Mouse (Mus musculus): Measurements from ENCODE around the gene Tulp1. TPM values are rescaled to one million over a fixed set of nuclear protein-coding genes. Genes with fewer than 3 reads are reported as not detected.

Tulp1 gene
- polyA plus RNA-seq, 1 experiment: 1.7 TPM

DNA sequence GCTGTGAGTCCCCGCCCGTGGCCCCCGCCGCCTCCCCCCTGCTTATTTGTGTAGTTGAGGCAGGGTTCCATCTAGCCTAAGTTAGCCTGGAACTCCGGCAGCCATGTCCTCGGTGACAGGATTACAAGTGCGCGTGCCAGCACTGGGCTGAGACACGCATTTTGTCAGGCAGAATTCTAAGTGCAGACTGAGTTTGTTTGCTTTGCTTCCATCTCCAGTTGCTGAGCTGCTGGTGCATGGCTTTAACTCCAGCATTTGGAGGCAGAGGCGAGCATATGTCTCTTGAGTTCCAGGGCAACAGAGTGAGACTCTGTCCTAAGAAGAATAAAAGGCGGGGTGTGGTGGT, 51.2 kb downstream of the Tulp1 start:
- DNase-seq (ENCODE audit: low read depth): no peak

DNA sequence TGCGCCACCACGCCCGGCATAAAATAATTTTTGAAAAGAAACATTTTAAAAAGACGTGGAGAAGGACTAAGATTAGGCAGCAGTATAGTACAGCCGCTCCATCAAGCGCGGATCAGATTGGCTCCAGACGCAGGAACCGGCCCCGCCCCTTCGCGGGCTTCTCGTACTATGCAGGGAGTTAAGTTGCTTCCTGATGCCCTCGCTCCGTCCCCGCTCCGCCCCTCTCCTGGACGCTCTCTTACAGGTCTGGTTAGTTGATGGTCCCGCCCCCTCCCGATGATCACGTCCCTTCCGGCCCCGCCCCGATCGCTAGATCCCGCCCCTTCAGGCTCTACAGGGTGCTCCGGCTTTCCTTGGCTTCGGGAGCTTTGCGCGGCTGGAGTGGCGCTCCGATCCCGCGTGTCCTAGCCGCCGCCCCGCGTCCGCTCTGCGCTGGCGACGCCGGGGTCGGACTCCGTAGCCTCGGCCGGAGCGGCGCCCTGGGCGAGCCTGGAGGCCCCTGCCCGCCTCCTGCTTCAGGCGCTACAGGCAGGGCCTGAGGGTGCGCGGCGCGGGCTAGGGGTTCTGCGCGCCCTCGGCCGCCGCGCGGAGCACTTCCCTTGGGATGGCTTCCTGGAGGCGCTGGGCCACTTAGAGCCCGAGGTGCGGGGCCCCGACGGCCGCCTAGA, 51.7 kb downstream of the Tulp1 start, which contains the start of gene Fance:
Gene Fance, plus strand, starts transcription at position 308 of the 668 bp plus-strand sequence.
- peak; percentile 85 for DNase-seq (ENCODE audit: low read depth)

DNA sequence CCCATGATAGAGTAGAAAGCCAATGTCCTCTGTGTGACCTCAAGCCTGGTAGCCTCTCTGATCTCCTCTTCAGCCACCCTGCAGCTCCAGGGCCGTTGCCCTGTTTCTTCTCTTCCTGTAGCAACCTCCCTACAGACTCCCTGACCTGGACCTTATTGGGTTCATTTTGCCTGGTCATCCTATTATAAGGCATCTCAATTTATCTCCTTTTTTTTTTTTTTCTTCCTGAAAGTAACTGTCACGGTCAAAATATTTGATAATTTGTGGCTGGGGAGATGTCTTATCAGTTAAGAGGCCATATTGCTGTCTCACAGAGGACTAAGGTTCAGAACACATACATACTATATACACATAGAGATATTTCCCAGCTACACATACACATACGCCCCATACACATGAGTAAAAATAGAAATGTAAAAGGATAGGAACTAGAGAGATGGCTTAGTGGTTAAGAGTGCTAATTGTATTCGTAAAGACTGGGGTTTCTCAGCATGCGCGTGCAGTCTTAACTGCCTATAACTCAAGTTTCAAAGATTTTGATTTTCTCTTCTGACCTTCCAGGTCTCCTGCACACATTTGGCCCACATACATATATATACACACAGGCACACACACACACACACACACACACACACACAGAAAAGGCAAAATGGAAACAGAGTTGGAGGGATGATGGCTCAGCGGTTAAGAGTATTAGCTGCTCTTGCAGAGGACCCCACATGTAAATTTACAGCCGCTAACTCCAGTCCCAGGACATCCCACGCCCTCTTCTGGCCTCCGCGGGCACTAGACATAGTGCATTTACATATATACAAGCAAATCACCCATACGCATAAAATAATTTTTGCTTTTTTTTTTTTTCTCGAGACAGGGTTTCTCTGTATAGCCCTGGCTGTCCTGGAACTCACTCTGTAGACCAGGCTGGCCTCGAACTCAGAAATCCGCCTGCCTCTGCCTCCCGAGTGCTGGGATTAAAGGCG, 52.5 kb downstream of the Tulp1 start:
- no peak for DNase-seq (ENCODE audit: low read depth)

DNA sequence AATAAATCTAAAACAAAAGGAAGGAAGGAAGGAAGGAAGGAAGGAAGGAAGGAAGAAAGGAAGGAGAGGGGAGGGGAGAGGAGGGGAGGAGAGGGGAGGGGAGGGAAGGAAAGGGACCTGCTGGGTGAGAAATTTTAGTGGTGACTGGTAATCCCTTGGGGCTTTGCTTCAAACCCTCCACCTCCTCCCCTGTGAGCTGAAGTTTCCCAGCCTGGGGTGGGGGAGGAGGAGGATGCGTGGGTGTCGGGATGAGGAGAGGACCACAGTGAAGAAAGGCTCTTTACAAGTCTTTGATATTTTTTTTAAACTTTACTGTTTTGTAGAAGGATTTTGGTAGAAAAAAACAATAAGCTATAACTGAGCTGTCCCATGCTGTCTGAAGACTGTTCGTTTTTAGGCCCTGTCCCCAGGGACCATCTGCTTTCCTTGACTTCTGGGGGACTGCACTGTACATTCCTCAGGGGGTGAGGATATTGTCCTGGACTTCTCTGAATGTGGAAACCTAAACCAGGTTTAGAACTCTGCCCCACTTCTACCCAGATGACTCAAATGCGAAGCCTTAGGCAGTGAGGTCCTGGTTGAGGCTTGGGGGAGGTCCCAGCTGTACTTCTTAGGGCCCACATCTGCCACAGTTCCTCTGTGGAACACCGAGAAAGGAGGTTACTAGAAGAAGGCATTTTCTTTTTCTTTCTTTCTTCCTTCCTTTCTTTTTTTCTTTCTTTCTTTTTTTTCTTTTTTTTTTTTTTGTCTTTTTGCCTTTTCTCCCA, 53.5 kb downstream of the Tulp1 start:
- no peak for DNase-seq (ENCODE audit: low read depth)

DNA sequence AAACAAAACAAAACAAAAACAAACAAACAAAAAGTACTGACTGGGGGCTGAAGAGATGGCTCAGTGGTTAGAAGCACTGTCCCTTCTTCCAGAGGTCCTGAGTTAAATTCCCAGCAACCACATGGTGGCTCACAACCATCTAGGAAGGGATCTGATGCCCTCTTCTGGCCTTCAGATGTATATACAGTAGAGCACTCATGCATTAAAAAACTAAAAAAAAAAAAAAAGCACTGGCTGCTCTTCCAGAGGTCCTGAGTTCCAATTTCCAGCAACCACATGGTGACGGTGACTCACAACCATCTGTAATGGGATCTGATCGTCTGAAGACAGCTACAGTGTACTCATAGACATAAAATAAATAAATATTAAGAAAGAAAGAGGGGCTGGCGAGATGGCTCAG, 54.2 kb downstream of the Tulp1 start:
- DNase-seq (ENCODE audit: low read depth): no peak

DNA sequence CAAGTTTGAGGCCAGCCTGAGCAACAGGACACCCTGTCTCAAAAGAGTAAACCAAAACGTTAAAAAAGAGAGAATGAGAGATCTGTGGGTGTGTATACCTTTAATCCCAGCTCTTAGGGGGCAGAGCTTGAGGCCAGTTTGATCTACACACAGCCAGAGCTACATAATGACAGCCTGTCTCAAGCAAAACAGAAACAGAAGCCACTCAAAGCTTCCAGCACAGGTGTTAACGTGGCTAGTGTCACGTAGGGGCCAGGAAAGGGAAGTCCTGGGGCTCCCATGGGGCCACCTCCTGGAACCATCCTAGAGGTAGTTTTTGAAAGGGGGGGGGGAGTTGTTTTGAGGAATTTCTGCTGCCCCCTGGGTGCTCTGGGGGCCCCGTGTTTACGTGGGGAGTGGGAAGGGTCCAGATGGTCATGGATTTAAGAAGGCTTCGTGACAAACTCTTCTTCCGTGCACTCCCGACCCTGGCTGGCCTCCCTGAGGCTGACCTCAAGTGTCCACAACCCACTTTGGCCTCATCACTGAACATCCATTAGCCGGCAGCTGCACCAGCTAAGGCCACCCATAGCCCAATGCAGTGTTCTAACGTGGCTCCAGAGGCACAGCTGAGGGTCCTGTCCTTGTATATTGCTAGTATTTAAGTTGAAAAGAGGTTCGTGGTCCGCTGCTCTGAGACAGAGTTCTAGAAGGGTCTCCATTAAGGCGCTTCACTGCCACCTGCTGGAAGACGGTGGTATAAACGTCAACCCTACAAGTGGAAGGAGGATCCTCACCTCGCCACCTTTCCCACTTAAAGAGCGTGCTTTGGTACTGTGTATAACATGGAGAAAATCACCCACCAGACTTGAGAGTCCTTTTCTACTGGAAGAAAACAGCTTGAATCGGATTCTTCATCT, 56.5 kb downstream of the Tulp1 start:
- DNase-seq (ENCODE audit: low read depth): no peak

DNA sequence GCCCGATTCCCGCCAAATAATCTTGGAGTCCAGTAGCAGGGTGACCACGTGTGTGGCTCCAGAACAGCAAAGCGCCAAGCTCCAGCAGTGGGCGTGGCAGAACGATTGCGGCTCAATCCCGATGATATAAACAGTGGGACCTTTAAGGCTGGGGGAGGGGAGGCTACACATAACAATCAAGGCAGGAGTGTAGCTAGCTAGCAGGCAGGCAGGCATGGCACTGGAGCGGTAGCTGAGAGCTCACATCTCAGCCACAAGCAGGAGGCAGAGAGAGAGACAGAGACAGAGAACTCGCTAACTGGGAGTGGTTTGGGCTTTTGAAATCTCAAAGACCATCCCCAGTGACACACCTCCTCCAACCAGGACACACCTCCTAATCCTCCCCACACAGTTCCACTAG, 59.9 kb downstream of the Tulp1 start:
- DNase-seq (ENCODE audit: low read depth): no peak

Other genes with a start within 250 kb of the Tulp1 start
- 2.1 and 2.6 TPM in 2 replicates for gene Scube3, start 223.1 kb downstream of the Tulp1 start, polyA plus RNA-seq (2012; rRNA removed)
- 81.9 and 85.8 TPM in 2 replicates for gene Zfp523, start 188.1 kb downstream of the Tulp1 start, polyA plus RNA-seq (2012; rRNA removed)
- 11.6 and 15.3 TPM in 2 replicates for gene Def6, start 157.4 kb downstream of the Tulp1 start, polyA plus RNA-seq (2012; rRNA removed)
- 40.7 and 42.7 TPM in 2 replicates for gene Ppard, start 132.5 kb downstream of the Tulp1 start, polyA plus RNA-seq (2012; rRNA removed)
- 14.8 and 17.7 TPM in 2 replicates for gene Fance, start 51.7 kb downstream of the Tulp1 start, polyA plus RNA-seq (2012; rRNA removed)
- 1,759 and 1,778 TPM in 2 replicates for gene Rpl10a, start 36.8 kb downstream of the Tulp1 start, polyA plus RNA-seq (2012; rRNA removed)
- 18.8 and 21.1 TPM in 2 replicates for gene Tead3, start 14.4 kb downstream of the Tulp1 start, polyA plus RNA-seq (2012; rRNA removed)
- gene Fkbp5, start 152.3 kb upstream of the Tulp1 start, polyA plus RNA-seq (2012; rRNA removed): 133 and 182 TPM in 2 replicates
- 2.2 and 2.4 TPM in 2 replicates for gene Armc12, start 165.6 kb upstream of the Tulp1 start, polyA plus RNA-seq (2012; rRNA removed)
- 1,738 and 2,096 TPM in 2 replicates for gene Clpsl2, start 184.2 kb upstream of the Tulp1 start, polyA plus RNA-seq (2012; rRNA removed)
- gene Clps, start 195.5 kb upstream of the Tulp1 start, polyA plus RNA-seq (2012; rRNA removed): 1.7 and 8.1 TPM in 2 replicates
- gene Lhfpl5, start 210.4 kb upstream of the Tulp1 start, polyA plus RNA-seq (2012; rRNA removed): not detected in 2 replicates

All from gonadal fat pad, adult 2 months (tissue).